Mouse (Mus musculus) lung, embryonic 16.5 days (tissue): ENCODE results near the gene Thada. TPM values are rescaled to one million over a fixed set of nuclear protein-coding genes. Genes with fewer than 3 reads are reported as not detected.

Experiments used
- ATAC-seq: fragments of 200-750 bp; cut with Nextera tagmentation; 2 replicates; pipeline ENCODE4 v1.8.0; 2017; ENCODE audit warnings: low read depth, mild to moderate bottlenecking, moderate library complexity
- H3K27ac ChIP-seq: fragments of 300-500 bp; sonication (generic); 2 replicates; pipeline ENCODE4 v1.5.1; 2014; ENCODE audit warnings: mild to moderate bottlenecking, control low read depth, low read length
- H3K27me3 ChIP-seq: fragments of 300-500 bp; sonication (generic); 2 replicates; pipeline ENCODE4 v1.6.1; 2014; ENCODE audit warnings: low read depth, low read length, mixed read lengths; ENCODE audit not compliant: control insufficient read depth, insufficient read depth
- H3K36me3 ChIP-seq: fragments of 300-500 bp; sonication (generic); 2 replicates; pipeline ENCODE4 v1.6.1; 2014; ENCODE audit warnings: low read length; ENCODE audit not compliant: control insufficient read depth, insufficient read depth
- H3K4me1 ChIP-seq: fragments of 300-500 bp; sonication (generic); replicated peaks from 2 replicates; pipeline ENCODE4 v1.6.1; 2014; ENCODE audit warnings: low read length, mixed read lengths; ENCODE audit not compliant: control insufficient read depth, insufficient read depth
- H3K4me2 ChIP-seq: fragments of 300-500 bp; sonication (generic); 2 replicates; pipeline ENCODE4 v1.6.1; 2014; ENCODE audit warnings: low read depth, low read length, control low read depth
- H3K4me3 ChIP-seq: fragments of 300-500 bp; sonication (generic); 2 replicates; pipeline ENCODE4 v1.5.1; 2014; ENCODE audit warnings: mild to moderate bottlenecking, low read length, control low read depth
- H3K9ac ChIP-seq: fragments of 300-500 bp; sonication (generic); 2 replicates; pipeline ENCODE4 v1.6.1; 2014; ENCODE audit warnings: low read length, control low read depth
- H3K9me3 ChIP-seq: fragments of 300-500 bp; sonication (generic); 2 replicates; pipeline ENCODE4 v1.6.1; 2016; ENCODE audit warnings: low read length; ENCODE audit not compliant: control insufficient read depth
- WGBS: fragments of 180-500 bp; shearing (Covaris S2); extraction: QIAGEN DNeasy Blood & Tissue Kit; methylation state at CpG from one replicate; pipeline ENCODE4 v1.1.7; 2014; 5-methylcytosine and 5-hydroxymethylcytosine counted together
- polyA plus RNA-seq: library from polyadenylated mRNA; unstranded; fragments of >200 nt; fragmentation: Nextera tagmentation; extraction: Ambion mirVana; gene quantifications from 2 replicates; pipeline ENCODE4 v1.2.1, GENCODE M21; 2015

The Thada gene
- polyA plus RNA-seq, 1 experiment from 2014 or later, result 8.6 TPM

DNA sequence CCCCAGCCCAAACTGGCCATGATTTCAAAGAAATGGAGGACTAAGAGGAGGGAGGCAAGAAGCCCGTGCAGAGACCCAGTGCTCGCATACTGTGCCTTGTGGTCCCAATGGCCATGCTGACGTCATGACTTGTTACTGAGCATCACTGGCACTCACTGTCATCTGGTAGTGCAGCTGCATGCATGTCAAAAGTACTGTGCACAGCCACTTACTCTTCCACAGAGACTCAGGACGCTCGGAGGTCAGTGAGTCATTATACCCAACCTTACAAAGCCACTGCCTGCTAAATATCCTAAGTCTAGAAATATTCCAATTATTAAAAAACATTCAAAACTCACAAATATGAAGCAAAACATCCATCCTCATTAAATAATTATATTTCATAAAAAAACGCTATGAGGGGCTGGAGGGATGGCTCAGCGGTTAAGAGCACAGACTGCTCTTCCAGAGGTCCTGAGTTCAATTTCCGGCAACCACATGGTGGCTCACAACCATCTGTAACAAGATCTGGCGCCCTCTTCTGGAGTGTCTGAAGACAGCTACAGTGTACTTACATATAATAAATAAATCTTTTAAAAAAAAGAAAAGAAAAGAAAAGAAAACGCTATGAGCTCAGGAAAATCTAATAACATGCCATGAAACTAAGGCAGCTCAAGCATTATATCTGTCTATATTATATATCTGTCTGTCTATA is 106.9 kb downstream of the Thada start:
- Histone ChIP-seq H3K27me3 (no peaks in the 10 kb centered on the region), H3K4me2 (no peak overlapping the region), H3K27ac (no peak overlapping the region), H3K36me3 (no peaks in the 10 kb centered on the region), H3K4me3 (no peak overlapping the region), H3K4me1 (peaks cover 8% of the 10 kb centered on the region), H3K9me3 (no peaks in the 10 kb centered on the region), H3K9ac (no peak overlapping the region)
- ATAC-seq, result no peak
- 84% methylated on average over 10 of the region's 10 CpGs for WGBS

DNA sequence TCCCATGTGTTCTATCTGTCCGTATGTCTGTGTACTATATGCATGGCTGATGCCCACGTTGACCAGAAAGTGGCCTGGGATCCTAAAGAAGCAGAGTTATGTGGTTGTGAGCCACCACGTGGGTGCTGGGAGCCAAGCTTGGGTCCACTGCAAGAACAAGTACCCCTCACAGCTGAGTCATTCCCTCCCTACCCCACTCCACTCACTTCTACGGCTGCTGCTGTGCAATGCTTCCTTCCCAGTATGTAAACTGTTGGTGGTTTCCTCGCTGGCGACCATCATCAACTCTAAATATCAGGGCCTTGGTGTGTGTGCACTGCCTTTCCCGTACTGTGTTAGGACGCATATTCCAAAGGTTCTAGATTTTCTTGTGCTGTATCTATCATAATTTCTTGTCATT is 108.2 kb downstream of the Thada start:
- Histone ChIP-seq H3K36me3 (no peaks in the 10 kb centered on the region), H3K27ac (no peak overlapping the region), H3K9me3 (no peaks in the 10 kb centered on the region), H3K4me1 (peaks cover 4% of the 10 kb centered on the region), H3K27me3 (no peaks in the 10 kb centered on the region), H3K4me3 (no peak overlapping the region), H3K4me2 (no peak overlapping the region), H3K9ac (no peak overlapping the region)
- ATAC-seq, result no peak
- 84% methylated on average over 8 of the region's 8 CpGs for WGBS

DNA sequence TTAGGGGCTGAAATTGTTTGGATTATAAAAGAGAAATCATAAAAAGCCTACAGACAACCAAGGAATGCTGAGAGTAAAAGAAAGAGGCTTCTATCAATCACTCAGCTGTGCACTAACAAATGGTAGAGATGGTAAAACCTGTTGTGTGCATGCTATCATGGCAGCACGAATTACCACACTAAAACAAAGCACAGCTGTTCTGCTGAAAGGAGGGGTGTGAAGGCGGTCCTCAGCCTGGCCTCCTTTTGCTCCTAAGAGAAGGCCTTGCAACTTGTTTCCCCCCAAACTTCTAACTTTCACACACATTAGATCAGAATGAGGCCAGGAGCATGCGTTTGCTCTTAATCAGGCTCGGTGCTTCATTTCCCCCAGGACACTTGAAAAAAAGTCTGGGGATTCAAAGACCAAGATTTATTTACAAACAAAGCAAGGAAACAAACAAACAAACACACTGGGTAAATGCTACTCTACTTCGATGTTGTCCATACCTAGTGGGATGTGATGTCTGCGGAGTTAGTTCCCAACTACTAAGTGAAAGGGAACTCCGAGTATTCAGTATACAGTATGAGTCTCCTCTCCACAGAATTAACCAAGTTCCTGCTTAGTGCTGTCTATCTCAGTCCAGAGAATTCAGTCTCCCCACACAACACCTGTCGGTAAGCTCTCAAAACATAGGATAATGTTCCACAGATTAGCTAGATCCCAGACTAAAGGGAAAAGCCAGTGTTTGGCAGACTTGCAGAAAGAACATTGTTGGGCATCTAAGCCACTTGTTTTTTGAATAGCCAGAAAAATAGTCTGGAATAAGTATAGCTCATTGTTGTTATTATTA is 109.7 kb downstream of the Thada start:
- no peak overlapping the region for H3K4me2 ChIP-seq
- 84% methylated on average over 8 of the region's 8 CpGs for WGBS
- no peaks in the 10 kb centered on the region for H3K27me3 ChIP-seq
- H3K27ac ChIP-seq, result no peak overlapping the region
- no peak for ATAC-seq
- H3K4me3 ChIP-seq, result no peak overlapping the region
- H3K4me1 ChIP-seq, result peaks cover 4% of the 10 kb centered on the region
- no peaks in the 10 kb centered on the region for H3K36me3 ChIP-seq
- H3K9me3 ChIP-seq, result no peaks in the 10 kb centered on the region
- no peak overlapping the region for H3K9ac ChIP-seq

GRCm38 (mm10) chr17:84355006-84355405 is 111.0 kb downstream of the Thada start:
- Histone ChIP-seq H3K27ac (no peak overlapping the region), H3K27me3 (no peaks in the 10 kb centered on the region), H3K4me3 (no peak overlapping the region), H3K4me1 (peaks cover 8% of the 10 kb centered on the region), H3K9ac (no peak overlapping the region), H3K4me2 (no peak overlapping the region), H3K9me3 (no peaks in the 10 kb centered on the region), H3K36me3 (no peaks in the 10 kb centered on the region)
- no peak for ATAC-seq
- WGBS, result 98% methylated on average over 3 of the region's 3 CpGs

GRCm38 (mm10) chr17:84353902-84354311 is 112.1 kb downstream of the Thada start:
- Histone ChIP-seq H3K27me3 (no peaks in the 10 kb centered on the region), H3K36me3 (no peaks in the 10 kb centered on the region), H3K9me3 (no peaks in the 10 kb centered on the region), H3K9ac (no peak overlapping the region), H3K4me2 (no peak overlapping the region), H3K4me3 (no peak overlapping the region), H3K27ac (peak overlapping the region; percentile 67), H3K4me1 (peaks cover 8% of the 10 kb centered on the region)
- 77% methylated on average over 5 of the region's 5 CpGs for WGBS
- ATAC-seq, result no peak

DNA sequence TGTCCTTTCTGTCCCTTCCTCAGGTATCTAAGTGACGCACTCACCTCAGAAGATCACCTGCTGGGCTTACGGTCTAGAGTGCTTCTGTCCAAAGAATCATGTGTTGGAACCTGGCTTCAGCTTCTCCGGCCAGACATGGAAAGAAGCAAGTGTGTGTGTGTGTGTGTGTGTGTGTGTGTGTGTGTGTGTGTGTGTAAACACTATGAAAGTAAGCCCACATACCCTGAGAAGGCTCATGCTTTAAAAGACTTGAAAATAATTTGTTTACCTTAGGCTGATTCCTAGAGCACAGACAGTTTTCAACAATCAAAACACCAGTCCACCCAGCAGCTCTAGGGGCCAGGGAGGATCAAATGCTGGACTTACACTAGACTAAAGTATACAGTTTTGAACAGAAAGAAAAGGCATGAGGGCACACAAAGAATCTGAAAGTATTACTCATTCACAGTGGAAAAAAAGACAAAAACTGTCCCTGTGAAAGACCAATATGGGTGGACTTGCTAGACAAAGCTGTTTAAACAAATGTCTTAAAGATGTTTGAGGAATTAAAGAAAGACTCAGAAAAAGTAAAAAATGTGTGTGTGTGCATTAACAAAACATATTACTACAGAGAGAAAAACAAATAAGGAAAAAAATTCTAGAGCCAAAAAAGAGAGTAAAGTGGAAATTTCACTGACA is 112.6 kb downstream of the Thada start:
- ATAC-seq, result no peak
- H3K36me3 ChIP-seq, result no peaks in the 10 kb centered on the region
- 72% methylated on average over 3 of the region's 3 CpGs for WGBS
- H3K9me3 ChIP-seq, result no peaks in the 10 kb centered on the region
- H3K9ac ChIP-seq, result no peak overlapping the region
- H3K27ac ChIP-seq, result peak overlapping the region; percentile 67
- H3K4me2 ChIP-seq, result no peak overlapping the region
- H3K4me1 ChIP-seq, result peaks cover 8% of the 10 kb centered on the region
- H3K27me3 ChIP-seq, result no peaks in the 10 kb centered on the region
- no peak overlapping the region for H3K4me3 ChIP-seq

- no peak overlapping the region for H3K9ac ChIP-seq
- peak overlapping the region; percentile 39; the same call in 1 of the 2 replicates for H3K27ac ChIP-seq
- H3K9me3 ChIP-seq, result no peaks in the 10 kb centered on the region
- no peaks in the 10 kb centered on the region for H3K27me3 ChIP-seq
- no peaks in the 10 kb centered on the region for H3K36me3 ChIP-seq
- no peak overlapping the region for H3K4me3 ChIP-seq
- ATAC-seq, result no peak
- peaks cover 8% of the 10 kb centered on the region for H3K4me1 ChIP-seq
- H3K4me2 ChIP-seq, result no peak overlapping the region
- WGBS, result 84% methylated on average over 3 of the region's 3 CpGs
Observed at GRCm38 (mm10) chr17:84352790-84353154, 113.2 kb downstream of the Thada start.

DNA sequence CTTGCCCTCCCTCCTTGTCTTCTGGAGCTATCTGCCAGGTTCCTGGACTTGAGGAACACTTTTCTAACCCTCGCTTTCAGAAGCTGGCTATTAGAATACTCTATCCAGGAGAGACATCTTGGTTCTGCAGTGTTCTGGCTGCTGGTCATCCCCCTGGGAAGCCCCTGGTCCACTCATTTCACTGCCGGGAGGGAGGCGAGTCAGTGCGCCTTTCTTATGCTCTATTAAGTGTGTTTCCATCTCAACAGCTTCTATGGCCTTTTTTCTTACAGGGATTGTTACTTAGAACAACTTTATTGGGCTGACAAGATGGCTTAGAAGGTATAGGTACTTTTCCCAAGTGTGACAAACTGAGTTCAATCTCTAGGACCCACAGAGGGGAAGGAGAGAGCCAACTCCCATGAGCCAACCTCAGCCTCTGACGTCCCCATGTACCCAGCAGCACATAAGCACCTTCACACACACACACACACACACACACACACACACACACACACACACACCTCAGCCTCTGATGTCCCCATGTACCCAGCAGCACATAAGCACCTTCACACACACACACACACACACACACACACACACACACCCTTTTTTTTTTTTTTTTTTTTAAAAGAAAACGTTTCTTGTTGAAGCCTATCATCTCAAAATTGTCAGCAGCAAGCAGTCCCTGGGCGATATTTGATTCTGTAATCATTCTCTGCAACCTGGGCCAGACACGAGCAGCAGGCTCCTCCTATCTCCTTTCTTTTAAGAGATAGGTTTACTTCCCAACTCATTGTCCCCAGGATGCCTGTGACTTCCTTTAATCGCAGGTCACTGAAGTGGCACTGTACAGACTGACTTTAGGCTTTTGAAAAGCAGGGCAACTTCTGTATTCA is 113.9 kb downstream of the Thada start:
- ATAC-seq, result no peak
- Histone ChIP-seq H3K4me2 (no peak overlapping the region), H3K27ac (no peak overlapping the region), H3K9ac (no peak overlapping the region), H3K9me3 (no peaks in the 10 kb centered on the region), H3K36me3 (no peaks in the 10 kb centered on the region), H3K27me3 (no peaks in the 10 kb centered on the region), H3K4me1 (peaks cover 8% of the 10 kb centered on the region), H3K4me3 (no peak overlapping the region)
- 67% methylated on average over 9 of the region's 9 CpGs for WGBS
